Mouse (Mus musculus): ENCODE data around the gene Camta1. TPM values are rescaled to one million over a fixed set of nuclear protein-coding genes. Genes with fewer than 3 reads are reported as not detected.

Gene Camta1
- polyA plus RNA-seq, 1 experiment from 2014 or later: 159 TPM

GRCm38 (mm10) chr4:151779962-151780459, 81.7 kb downstream of the Camta1 start:
- Histone ChIP-seq H3K27me3 (replicated peaks) (no peaks in the 10 kb centered on the region), H3K4me1 (replicated peaks) (peaks cover 21% of the 10 kb centered on the region), H3K4me2 (no peak overlapping the region), H3K9ac (no peak overlapping the region), H3K4me3 (no peak overlapping the region), H3K27ac (ENCODE audit: poor library complexity, severe bottlenecking) (no peak overlapping the region; the same call in 1 of the 2 replicates), H3K9me3 (replicated peaks) (no peaks in the 10 kb centered on the region), H3K36me3 (no peaks in the 10 kb centered on the region)
- 84% methylated on average over 12 of the region's 12 CpGs for WGBS
- ATAC-seq (ENCODE audit: insufficient number of reproducible peaks, low FRiP score): no peak

- WGBS: 83% methylated on average over 4 of the region's 4 CpGs
- no peak overlapping the region for H3K27ac ChIP-seq (ENCODE audit: poor library complexity, severe bottlenecking)
- no peak for ATAC-seq (ENCODE audit: insufficient number of reproducible peaks, low FRiP score)
Observed at GRCm38 (mm10) chr4:151778511-151778910, 83.2 kb downstream of the Camta1 start.

GRCm38 (mm10) chr4:151777451-151777850, 84.2 kb downstream of the Camta1 start:
- no peaks in the 10 kb centered on the region for H3K9me3 ChIP-seq (replicated peaks)
- no peak overlapping the region for H3K4me3 ChIP-seq
- no peak overlapping the region for H3K4me2 ChIP-seq
- H3K9ac ChIP-seq: no peak overlapping the region
- peaks cover 15% of the 10 kb centered on the region for H3K4me1 ChIP-seq (replicated peaks)
- ATAC-seq (ENCODE audit: insufficient number of reproducible peaks, low FRiP score): no peak
- WGBS: 89% methylated on average over 6 of the region's 6 CpGs
- H3K27ac ChIP-seq (ENCODE audit: poor library complexity, severe bottlenecking): no peak overlapping the region
- no peaks in the 10 kb centered on the region for H3K27me3 ChIP-seq (replicated peaks)
- no peaks in the 10 kb centered on the region for H3K36me3 ChIP-seq

More at GRCm38 (mm10) chr4:151778511-151778910, 83.2 kb downstream of the Camta1 start:
- peaks cover 15% of the 10 kb centered on the region for H3K4me1 ChIP-seq (replicated peaks)
- H3K4me2 ChIP-seq: no peak overlapping the region
- no peaks in the 10 kb centered on the region for H3K36me3 ChIP-seq
- no peaks in the 10 kb centered on the region for H3K9me3 ChIP-seq (replicated peaks)
- no peaks in the 10 kb centered on the region for H3K27me3 ChIP-seq (replicated peaks)
- H3K4me3 ChIP-seq: no peak overlapping the region
- no peak overlapping the region for H3K9ac ChIP-seq

- Histone ChIP-seq H3K27me3 (replicated peaks) (no peaks in the 10 kb centered on the region), H3K4me2 (no peak overlapping the region), H3K4me3 (no peak overlapping the region), H3K9me3 (replicated peaks) (no peaks in the 10 kb centered on the region), H3K36me3 (no peaks in the 10 kb centered on the region), H3K27ac (ENCODE audit: poor library complexity, severe bottlenecking) (no peak overlapping the region), H3K9ac (no peak overlapping the region), H3K4me1 (replicated peaks) (peaks cover 10% of the 10 kb centered on the region)
- WGBS: 86% methylated on average over 7 of the region's 7 CpGs
- ATAC-seq (ENCODE audit: insufficient number of reproducible peaks, low FRiP score): no peak
Observed at GRCm38 (mm10) chr4:151775441-151775840, 86.2 kb downstream of the Camta1 start.

GRCm38 (mm10) chr4:151773651-151774050, 88.0 kb downstream of the Camta1 start:
- ATAC-seq (ENCODE audit: insufficient number of reproducible peaks, low FRiP score): no peak
- 74% methylated on average over 3 of the region's 3 CpGs for WGBS

GRCm38 (mm10) chr4:151773007-151773406, 88.7 kb downstream of the Camta1 start:
- no peaks in the 10 kb centered on the region for H3K27me3 ChIP-seq (replicated peaks)
- no peak for ATAC-seq (ENCODE audit: insufficient number of reproducible peaks, low FRiP score)
- no peaks in the 10 kb centered on the region for H3K9me3 ChIP-seq (replicated peaks)
- peaks cover 7% of the 10 kb centered on the region for H3K4me1 ChIP-seq (replicated peaks)
- no peaks in the 10 kb centered on the region for H3K36me3 ChIP-seq
- 72% methylated on average over 5 of the region's 5 CpGs for WGBS
- no peak overlapping the region for H3K4me2 ChIP-seq
- no peak overlapping the region for H3K27ac ChIP-seq (ENCODE audit: poor library complexity, severe bottlenecking)
- H3K4me3 ChIP-seq: no peak overlapping the region
- H3K9ac ChIP-seq: no peak overlapping the region

More at GRCm38 (mm10) chr4:151773651-151774050, 88.0 kb downstream of the Camta1 start:
- H3K27ac ChIP-seq (ENCODE audit: poor library complexity, severe bottlenecking): no peak overlapping the region
- H3K36me3 ChIP-seq: no peaks in the 10 kb centered on the region
- no peak overlapping the region for H3K4me2 ChIP-seq
- no peak overlapping the region for H3K4me3 ChIP-seq
- H3K27me3 ChIP-seq (replicated peaks): no peaks in the 10 kb centered on the region
- no peak overlapping the region for H3K9ac ChIP-seq
- H3K9me3 ChIP-seq (replicated peaks): no peaks in the 10 kb centered on the region
- peaks cover 7% of the 10 kb centered on the region for H3K4me1 ChIP-seq (replicated peaks)

GRCm38 (mm10) chr4:151770697-151771096, 91.0 kb downstream of the Camta1 start:
- H3K9ac ChIP-seq: no peak overlapping the region
- H3K36me3 ChIP-seq: no peaks in the 10 kb centered on the region
- no peaks in the 10 kb centered on the region for H3K9me3 ChIP-seq (replicated peaks)
- H3K27ac ChIP-seq (ENCODE audit: poor library complexity, severe bottlenecking): no peak overlapping the region
- ATAC-seq (ENCODE audit: insufficient number of reproducible peaks, low FRiP score): no peak
- no peaks in the 10 kb centered on the region for H3K27me3 ChIP-seq (replicated peaks)
- H3K4me3 ChIP-seq: no peak overlapping the region
- H3K4me2 ChIP-seq: no peak overlapping the region
- 82% methylated on average over 5 of the region's 5 CpGs for WGBS
- peaks cover 8% of the 10 kb centered on the region; the same call in 1 of the 2 replicates for H3K4me1 ChIP-seq (replicated peaks)

- no peak for ATAC-seq (ENCODE audit: insufficient number of reproducible peaks, low FRiP score)
- H3K9me3 ChIP-seq (replicated peaks): no peaks in the 10 kb centered on the region
- no peak overlapping the region for H3K4me3 ChIP-seq
- no peak overlapping the region for H3K9ac ChIP-seq
- H3K4me2 ChIP-seq: no peak overlapping the region
- H3K36me3 ChIP-seq: no peaks in the 10 kb centered on the region
- WGBS: 57% methylated on average over 4 of the region's 4 CpGs
- H3K27me3 ChIP-seq (replicated peaks): no peaks in the 10 kb centered on the region
- H3K27ac ChIP-seq (ENCODE audit: poor library complexity, severe bottlenecking): no peak overlapping the region
- peaks cover 5% of the 10 kb centered on the region; the same call in 1 of the 2 replicates for H3K4me1 ChIP-seq (replicated peaks)
Observed at GRCm38 (mm10) chr4:151767786-151768185, 93.9 kb downstream of the Camta1 start.

- Histone ChIP-seq H3K9ac (no peak overlapping the region), H3K4me2 (no peak overlapping the region), H3K27me3 (replicated peaks) (no peaks in the 10 kb centered on the region), H3K9me3 (replicated peaks) (no peaks in the 10 kb centered on the region), H3K36me3 (no peaks in the 10 kb centered on the region), H3K27ac (ENCODE audit: poor library complexity, severe bottlenecking) (no peak overlapping the region), H3K4me1 (replicated peaks) (peaks cover 5% of the 10 kb centered on the region; the same call in 1 of the 2 replicates), H3K4me3 (no peak overlapping the region)
- ATAC-seq (ENCODE audit: insufficient number of reproducible peaks, low FRiP score): no peak
- WGBS: 88% methylated on average over 8 of the region's 8 CpGs
Observed at GRCm38 (mm10) chr4:151767361-151767760, 94.3 kb downstream of the Camta1 start.

- no peak overlapping the region for H3K9ac ChIP-seq
- no peaks in the 10 kb centered on the region for H3K9me3 ChIP-seq (replicated peaks)
- H3K27ac ChIP-seq (ENCODE audit: poor library complexity, severe bottlenecking): no peak overlapping the region
- peaks cover 5% of the 10 kb centered on the region; the same call in 1 of the 2 replicates for H3K4me1 ChIP-seq (replicated peaks)
- no peak for ATAC-seq (ENCODE audit: insufficient number of reproducible peaks, low FRiP score)
- no peaks in the 10 kb centered on the region for H3K36me3 ChIP-seq
- H3K27me3 ChIP-seq (replicated peaks): no peaks in the 10 kb centered on the region
- no peak overlapping the region for H3K4me3 ChIP-seq
- 52% methylated on average over 4 of the region's 4 CpGs for WGBS
- H3K4me2 ChIP-seq: no peak overlapping the region
Observed at GRCm38 (mm10) chr4:151765376-151765775, 96.3 kb downstream of the Camta1 start.

- Histone ChIP-seq H3K9me3 (replicated peaks) (no peaks in the 10 kb centered on the region), H3K9ac (no peak overlapping the region), H3K4me2 (no peak overlapping the region), H3K27me3 (replicated peaks) (no peaks in the 10 kb centered on the region), H3K4me3 (no peak overlapping the region), H3K4me1 (replicated peaks) (peaks cover 5% of the 10 kb centered on the region; the same call in 1 of the 2 replicates), H3K36me3 (no peaks in the 10 kb centered on the region), H3K27ac (ENCODE audit: poor library complexity, severe bottlenecking) (no peak overlapping the region)
- ATAC-seq (ENCODE audit: insufficient number of reproducible peaks, low FRiP score): no peak
- whole genome bisulfite sequencing: 26% methylated on average over 6 of the region's 6 CpGs
Observed at GRCm38 (mm10) chr4:151763928-151764327, 97.7 kb downstream of the Camta1 start.

GRCm38 (mm10) chr4:151759095-151759494, 102.6 kb downstream of the Camta1 start:
- no peaks in the 10 kb centered on the region for H3K4me1 ChIP-seq (replicated peaks)
- H3K4me3 ChIP-seq: no peak overlapping the region
- WGBS: 65% methylated on average over 2 of the region's 2 CpGs
- no peak overlapping the region for H3K9ac ChIP-seq
- ATAC-seq (ENCODE audit: insufficient number of reproducible peaks, low FRiP score): no peak
- no peaks in the 10 kb centered on the region for H3K27me3 ChIP-seq (replicated peaks)
- no peaks in the 10 kb centered on the region for H3K36me3 ChIP-seq
- no peak overlapping the region for H3K4me2 ChIP-seq
- H3K27ac ChIP-seq (ENCODE audit: poor library complexity, severe bottlenecking): no peak overlapping the region
- no peaks in the 10 kb centered on the region for H3K9me3 ChIP-seq (replicated peaks)

All from heart, embryonic 12.5 days (tissue).